Mouse (Mus musculus): ENCODE data around the gene Ripor2.

GRCm38 (mm10) chr13:24693312-24693711 is 111.3 kb downstream of the Ripor2 start:
- TF ChIP-seq CTCF (IDR thresholded peaks at IDR 0.05) (no peak), POLR2A (IDR thresholded peaks at IDR 0.05; ENCODE audit: insufficient read depth, low read depth, low read length) (no peak)

All from heart, adult 2 months (tissue).